In genomic region chr13:60298575-60298974, GRCm38 (mm10) we compare ENCODE assay signal across 10 mouse cellular contexts.
DNase-seq lines count a peak whose midpoint lies in the region; ATAC-seq and TF ChIP-seq lines count a peak whose summit lies in the region.
"Had no signal": no experiment of that assay in that cellular context is flagged by ENCODE, and none has a peak within 500 bp of the region (broad histone marks: within the 10 kb centered on the region; RNA-seq: fewer than 3 reads in every experiment).

No protein-coding gene starts in this region.

- H3K9me3 ChIP-seq in stomach, embryonic 14.5 days (ENCODE audit: control insufficient read depth, low read depth, low read length) = no peaks in the 10 kb centered on the region
- H3K9me3 ChIP-seq in stomach, postnatal 0 days (ENCODE audit: control insufficient read depth, low read length) = no peaks in the 10 kb centered on the region
- H3K9me3 ChIP-seq: forebrain, embryonic 15.5 days had no signal

- whole genome bisulfite sequencing in stomach, embryonic 14.5 days = 56% methylated on average over 2 of the region's 2 CpGs
- 53% methylated on average over 2 of the region's 2 CpGs for WGBS in stomach, postnatal 0 days

- intact Hi-C loops in gastrocnemius, adult 2 months (cut with DNase I) = no loop called here

- ATAC-seq in stomach, embryonic 14.5 days (ENCODE audit: insufficient number of reproducible peaks, insufficient read depth, low FRiP score, low read depth) = no peak
- ATAC-seq in stomach, postnatal 0 days (ENCODE audit: low FRiP score, low TSS enrichment) = no peak
- no peak for ATAC-seq in monocyte, adult 5-6 weeks (replicated peaks; ENCODE audit: insufficient number of reproducible peaks, low FRiP score, low TSS enrichment, poor library complexity, severe bottlenecking)
- no peak for ATAC-seq in megakaryocyte-erythroid progenitor cell, adult 5-6 weeks (replicated peaks; ENCODE audit: low FRiP score, low TSS enrichment, poor library complexity, severe bottlenecking)
- ATAC-seq: forebrain, embryonic 15.5 days had no signal

- H3K27ac ChIP-seq in stomach, embryonic 14.5 days (ENCODE audit: low read length) = peak overlapping the region; percentile 53; the same call in 1 of the 2 replicates
- no peak overlapping the region for H3K27ac ChIP-seq in stomach, postnatal 0 days (replicated peaks)
- H3K27ac ChIP-seq in gastrocnemius, adult 2 months = peak overlapping the region; percentile 55
- H3K27ac ChIP-seq: forebrain, embryonic 15.5 days had no signal

- no peak for TF ChIP-seq CTCF in stomach, postnatal 0 days (IDR thresholded peaks at IDR 0.05; ENCODE audit: low read depth)
- TF ChIP-seq CTCF in gastrocnemius, adult 2 months (IDR thresholded peaks at IDR 0.05) = no peak

- no peaks in the 10 kb centered on the region for H3K36me3 ChIP-seq in stomach, embryonic 14.5 days (ENCODE audit: control insufficient read depth, insufficient read depth, low read length)
- no peaks in the 10 kb centered on the region for H3K36me3 ChIP-seq in stomach, postnatal 0 days (ENCODE audit: control insufficient read depth, insufficient read depth, low read length)
- H3K36me3 ChIP-seq: forebrain, embryonic 15.5 days had no signal

- H3K4me3 ChIP-seq in stomach, embryonic 14.5 days (ENCODE audit: low read depth, low read length) = no peak overlapping the region
- H3K4me3 ChIP-seq in stomach, postnatal 0 days (ENCODE audit: low read depth, low read length) = no peak overlapping the region
- no peak overlapping the region for H3K4me3 ChIP-seq in gastrocnemius, adult 2 months
- H3K4me3 ChIP-seq: forebrain, embryonic 15.5 days had no signal

- no peak overlapping the region for H3K9ac ChIP-seq in stomach, embryonic 14.5 days (replicated peaks; ENCODE audit: low read depth, low read length)
- H3K9ac ChIP-seq in stomach, postnatal 0 days (ENCODE audit: low read length) = no peak overlapping the region
- H3K9ac ChIP-seq: forebrain, embryonic 15.5 days had no signal

- peaks cover 3% of the 10 kb centered on the region; the same call in 1 of the 2 replicates for H3K4me1 ChIP-seq in stomach, embryonic 14.5 days (ENCODE audit: control insufficient read depth, insufficient read depth, low read length)
- no peaks in the 10 kb centered on the region for H3K4me1 ChIP-seq in stomach, postnatal 0 days (replicated peaks; ENCODE audit: control insufficient read depth, insufficient read depth)
- H3K4me1 ChIP-seq: forebrain, embryonic 15.5 days had no signal

- no peaks in the 10 kb centered on the region for H3K27me3 ChIP-seq in stomach, embryonic 14.5 days (ENCODE audit: control insufficient read depth, insufficient read depth, low read length)
- no peaks in the 10 kb centered on the region for H3K27me3 ChIP-seq in stomach, postnatal 0 days (ENCODE audit: control insufficient read depth, insufficient read depth, low read length)
- H3K27me3 ChIP-seq: forebrain, embryonic 15.5 days had no signal

- no peak for DNase-seq in stomach, postnatal 0 days (ENCODE audit: low spot score)
- DNase-seq in gastrocnemius, adult 2 months = peak; percentile 59
- DNase-seq in kidney, postnatal 25 days = peak; percentile 16 to 51
- DNase-seq in frontal cortex, postnatal 36 days (ENCODE audit: low spot score in 2 of 2) = no peak
- DNase-seq: cerebellum, postnatal 10 days; thymus, adult 2 months had no signal

- H3K4me2 ChIP-seq in stomach, embryonic 14.5 days (replicated peaks; ENCODE audit: low read depth, low read length) = no peak overlapping the region
- no peak overlapping the region for H3K4me2 ChIP-seq in stomach, postnatal 0 days (replicated peaks; ENCODE audit: low read depth)
- H3K4me2 ChIP-seq: forebrain, embryonic 15.5 days had no signal

- no peak for TF ChIP-seq EP300 in stomach, postnatal 0 days (optimal IDR thresholded peaks at IDR 0.05)

Comparison
In these comparisons a context has a peak if more than half of its experiments do, and no peak if none do; other contexts are left out.
1. DNase-seq: peak in gastrocnemius, adult 2 months (single experiment) and kidney, postnatal 25 days (2 of 2); none in stomach, postnatal 0 days (single experiment) and frontal cortex, postnatal 36 days (0 of 2).